Mouse (Mus musculus): ENCODE measurements around the gene Tnfaip8l1.

Tnfaip8l1 gene

GRCm38 (mm10) chr17:56162231-56162774, at the start of gene Tnfaip8l1:
Gene Tnfaip8l1 (plus strand): TSS chr17:56162477.
- DNase-seq (ENCODE audit: low spot score), result peak; percentile 88

GRCm38 (mm10) chr17:56112743-56113142, 49.5 kb upstream of the Tnfaip8l1 start:
- DNase-seq (ENCODE audit: low spot score), result no peak

- DNase-seq (ENCODE audit: low spot score), result no peak
Observed at GRCm38 (mm10) chr17:56116193-56116592, 46.1 kb upstream of the Tnfaip8l1 start.

- peak; percentile 55 for DNase-seq (ENCODE audit: low spot score)
Observed at GRCm38 (mm10) chr17:56117251-56117710, 45.0 kb upstream of the Tnfaip8l1 start, which contains the start of gene Plin5. Gene Plin5 (minus strand): TSS chr17:56117596.

GRCm38 (mm10) chr17:56119431-56119830, 42.8 kb upstream of the Tnfaip8l1 start:
- no peak for DNase-seq (ENCODE audit: low spot score)

GRCm38 (mm10) chr17:56119981-56120880, 42.0 kb upstream of the Tnfaip8l1 start:
- no peak for DNase-seq (ENCODE audit: low spot score)

- no peak for DNase-seq (ENCODE audit: low spot score)
Observed at GRCm38 (mm10) chr17:56121826-56122225, 40.5 kb upstream of the Tnfaip8l1 start, which contains the start of gene Lrg1. Gene Lrg1 (minus strand): TSS chr17:56122001.

GRCm38 (mm10) chr17:56123161-56123560, 39.1 kb upstream of the Tnfaip8l1 start:
- DNase-seq (ENCODE audit: low spot score), result no peak

- DNase-seq (ENCODE audit: low spot score), result no peak
Observed at GRCm38 (mm10) chr17:56123681-56124340, 38.5 kb upstream of the Tnfaip8l1 start.

GRCm38 (mm10) chr17:56124377-56125275, 37.7 kb upstream of the Tnfaip8l1 start:
- DNase-seq (ENCODE audit: low spot score), result peak; percentile 66

GRCm38 (mm10) chr17:56125276-56125630, 37.0 kb upstream of the Tnfaip8l1 start:
- DNase-seq (ENCODE audit: low spot score), result no peak

GRCm38 (mm10) chr17:56126175-56126574, 36.1 kb upstream of the Tnfaip8l1 start:
- DNase-seq (ENCODE audit: low spot score), result no peak

GRCm38 (mm10) chr17:56128246-56128645, 34.0 kb upstream of the Tnfaip8l1 start:
- DNase-seq (ENCODE audit: low spot score), result no peak

- DNase-seq (ENCODE audit: low spot score), result no peak
Observed at GRCm38 (mm10) chr17:56131136-56131535, 31.1 kb upstream of the Tnfaip8l1 start.

- peak; percentile 75 for DNase-seq (ENCODE audit: low spot score)
Observed at GRCm38 (mm10) chr17:56131814-56132213, 30.5 kb upstream of the Tnfaip8l1 start.

- peak; percentile 53 for DNase-seq (ENCODE audit: low spot score)
Observed at GRCm38 (mm10) chr17:56132661-56133060, 29.6 kb upstream of the Tnfaip8l1 start.

GRCm38 (mm10) chr17:56133457-56134363, 28.6 kb upstream of the Tnfaip8l1 start:
- DNase-seq (ENCODE audit: low spot score), result peak; percentile 41

GRCm38 (mm10) chr17:56134463-56134971, 27.8 kb upstream of the Tnfaip8l1 start:
- DNase-seq (ENCODE audit: low spot score), result peak; percentile 68

- DNase-seq (ENCODE audit: low spot score), result no peak
Observed at GRCm38 (mm10) chr17:56136558-56136957, 25.7 kb upstream of the Tnfaip8l1 start.

Measured in urinary bladder, postnatal 25 days (tissue).